Mouse (Mus musculus) MEL-GATA-1-ER (cell line): ENCODE data around the gene Ank3.

Experiments
- DNase-seq: peaks from one replicate; pipeline ENCODE4 v3.0.0-alpha.2; 2012; ENCODE audit warnings: low read depth; ENCODE audit errors: extremely low read depth

The Ank3 gene

DNA sequence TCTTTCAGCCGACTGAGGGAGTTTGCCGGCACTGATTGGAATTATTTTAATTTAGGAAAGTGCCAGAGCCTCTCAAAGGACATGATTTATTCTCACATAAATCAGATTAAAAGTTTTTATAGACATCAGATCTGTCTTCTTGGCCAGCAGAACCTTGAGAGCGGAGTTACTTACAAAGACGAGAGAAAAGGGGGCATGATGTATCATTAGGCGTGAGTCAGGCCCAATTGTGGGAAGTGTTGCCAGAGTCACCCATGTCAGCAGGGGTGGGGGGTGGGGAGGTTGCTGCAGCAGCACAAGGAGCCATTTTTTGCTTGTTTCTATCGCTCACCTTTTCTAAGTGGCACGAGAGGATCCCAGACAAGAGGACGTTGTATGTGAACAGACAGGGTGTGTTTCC lies 172.8 kb downstream of the Ank3 start:
- no peak for DNase-seq

DNA sequence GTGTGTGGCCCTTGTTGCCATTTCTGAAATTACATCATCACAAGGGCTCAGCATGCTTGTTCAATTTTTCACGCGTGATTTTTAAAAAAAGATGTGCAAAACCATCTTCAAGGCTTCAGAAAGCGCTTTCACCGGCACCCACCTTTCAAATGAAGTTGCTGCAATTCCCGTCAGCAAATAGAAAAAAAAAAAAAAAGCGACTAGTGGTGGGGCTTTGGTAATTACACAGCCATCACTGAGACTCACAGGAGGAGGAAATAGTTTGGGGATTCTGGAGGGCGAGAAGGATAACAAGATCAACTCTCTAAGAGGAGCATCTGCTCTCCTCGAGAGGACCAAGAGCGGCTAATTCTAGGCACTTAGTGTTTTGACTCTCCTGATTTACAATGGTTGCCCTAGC lies 173.4 kb downstream of the Ank3 start:
- DNase-seq = no peak

DNA sequence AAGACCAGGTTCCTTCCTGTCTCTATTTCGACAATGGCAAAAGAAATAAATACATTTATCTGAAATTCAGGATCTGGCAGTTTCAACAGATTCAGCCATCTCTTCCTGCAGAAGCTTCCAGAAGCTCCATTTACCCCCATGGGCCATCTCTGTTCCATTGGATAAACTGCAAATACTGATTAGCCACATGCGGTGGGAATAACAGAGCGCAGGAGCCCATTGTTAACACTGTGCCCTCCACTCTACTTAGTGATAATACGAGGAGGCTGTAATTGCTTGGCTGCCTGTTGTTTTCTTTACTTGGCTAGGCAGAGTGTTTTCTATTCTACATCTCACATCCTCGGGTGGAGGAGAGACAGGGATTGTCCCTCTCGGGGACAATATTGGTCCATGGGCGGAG lies 174.5 kb downstream of the Ank3 start:
- no peak for DNase-seq

DNA sequence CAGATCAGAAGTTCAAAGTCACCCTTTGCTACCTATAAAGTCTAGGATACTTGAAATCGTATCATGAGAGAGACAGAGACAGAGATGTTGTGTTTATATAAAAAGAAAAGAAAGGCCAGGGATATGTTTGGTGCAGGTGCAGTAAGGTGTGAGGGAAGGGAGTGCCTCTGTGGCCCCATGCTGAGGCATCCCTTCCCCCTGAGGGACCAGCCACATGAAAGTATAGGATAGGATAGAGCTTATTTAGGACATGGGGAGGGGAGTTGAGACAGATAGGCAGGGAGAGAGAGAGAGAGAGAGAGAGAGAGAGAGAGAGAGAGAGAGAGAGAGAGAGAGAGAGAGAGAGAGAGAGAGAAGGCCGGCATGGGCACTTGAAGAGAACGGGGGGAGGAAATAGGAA lies 175.2 kb downstream of the Ank3 start:
- DNase-seq = no peak

DNA sequence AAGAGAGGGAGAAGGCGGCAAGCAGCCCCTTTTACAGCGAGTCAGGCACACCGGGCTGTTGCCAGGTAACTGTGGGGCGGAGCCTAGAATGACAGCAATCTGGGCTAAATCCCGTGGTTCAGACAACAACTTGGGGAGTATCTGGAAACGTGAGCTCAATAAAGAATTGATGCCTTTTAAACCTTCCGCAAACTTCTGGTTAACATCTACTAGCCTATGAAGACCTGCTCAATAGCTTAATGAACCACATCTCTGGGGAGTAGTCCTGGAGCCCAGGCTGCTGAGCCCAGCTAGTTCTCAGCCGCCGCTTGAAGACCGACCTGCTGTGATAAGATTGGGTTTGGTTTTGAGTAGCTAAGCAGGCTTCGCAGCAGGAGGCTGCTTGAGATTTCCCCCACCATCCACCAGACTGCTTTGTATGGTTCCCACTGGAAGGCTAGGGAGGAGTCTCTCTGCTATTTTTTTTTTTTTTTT lies 175.7 kb downstream of the Ank3 start:
- no peak for DNase-seq

DNA sequence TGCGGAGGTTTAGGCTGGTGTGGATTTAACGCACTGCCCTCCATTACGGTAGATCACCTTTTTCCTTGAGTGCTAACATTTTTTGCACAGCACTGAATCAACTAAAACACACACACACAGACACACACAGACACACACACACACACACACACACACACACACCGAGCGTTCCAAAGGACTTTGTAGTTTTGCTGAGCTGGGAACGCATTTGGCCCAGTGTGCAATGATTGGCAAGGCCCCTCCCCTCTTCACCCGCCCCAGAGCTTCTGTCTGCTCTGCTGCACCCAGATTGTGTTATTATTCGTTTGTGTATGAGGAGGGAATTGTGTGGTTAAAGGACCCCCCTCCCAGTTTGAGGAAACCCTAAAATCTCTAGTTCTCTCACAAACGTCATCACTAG lies 176.3 kb downstream of the Ank3 start:
- no peak for DNase-seq

DNA sequence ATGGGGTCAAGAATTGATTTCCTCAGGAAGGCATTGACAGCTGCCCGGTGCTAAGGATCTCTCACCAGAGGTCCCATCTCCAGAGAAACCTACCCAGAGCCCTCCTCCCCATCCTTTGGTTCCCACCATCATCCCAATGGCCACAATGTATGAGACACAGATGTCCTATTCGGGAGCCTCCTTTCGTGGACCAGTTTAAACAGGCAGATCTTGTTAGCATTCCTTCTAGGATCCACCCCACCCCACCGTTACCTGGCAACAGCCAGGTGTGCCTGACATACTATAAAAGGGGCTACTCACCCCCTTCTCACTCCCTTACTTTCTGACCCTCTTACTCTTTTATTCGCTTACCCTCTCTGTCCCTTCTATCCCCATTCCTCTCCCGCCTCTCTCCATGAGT lies 176.9 kb downstream of the Ank3 start:
- no peak for DNase-seq

GRCm38 (mm10) chr10:69576264-69576663 lies 177.7 kb downstream of the Ank3 start:
- no peak for DNase-seq

DNA sequence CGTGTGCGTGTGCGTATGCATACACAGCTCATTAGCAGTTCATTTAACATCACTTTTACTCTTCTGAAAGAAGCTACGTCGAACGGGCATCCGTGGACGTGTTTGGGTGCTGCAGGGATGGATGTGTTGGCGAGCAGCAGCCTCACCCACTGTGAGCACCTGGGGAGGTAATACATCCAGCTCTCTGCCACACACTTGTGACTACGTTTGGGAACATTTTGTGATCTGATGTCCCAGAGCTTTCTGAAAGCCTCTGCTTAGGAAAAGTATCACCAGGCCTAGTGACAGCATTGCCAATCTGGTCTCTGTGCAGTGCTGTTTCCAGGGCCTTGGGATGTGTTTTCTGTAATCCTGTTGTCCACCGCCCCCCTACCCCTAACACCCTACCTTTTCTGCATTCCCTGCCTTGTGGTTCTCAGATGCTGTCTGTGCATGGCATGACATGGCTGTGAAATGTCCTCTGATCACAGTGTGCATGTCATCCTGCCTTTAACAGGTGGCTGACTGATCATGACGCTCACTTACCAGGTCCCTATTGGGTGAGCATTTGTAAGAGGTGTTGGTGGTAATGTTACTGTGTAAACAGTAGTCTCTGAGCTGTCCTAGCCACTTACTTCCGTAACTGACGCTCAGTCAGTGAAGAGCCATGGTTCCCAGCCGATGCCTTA lies 178.6 kb downstream of the Ank3 start:
- no peak for DNase-seq

- DNase-seq = no peak
Observed at GRCm38 (mm10) chr10:69577729-69578061, 179.1 kb downstream of the Ank3 start.

GRCm38 (mm10) chr10:69579585-69579984 lies 181.0 kb downstream of the Ank3 start:
- DNase-seq = no peak

- no peak for DNase-seq
Observed at GRCm38 (mm10) chr10:69581525-69581924, 183.0 kb downstream of the Ank3 start.

DNA sequence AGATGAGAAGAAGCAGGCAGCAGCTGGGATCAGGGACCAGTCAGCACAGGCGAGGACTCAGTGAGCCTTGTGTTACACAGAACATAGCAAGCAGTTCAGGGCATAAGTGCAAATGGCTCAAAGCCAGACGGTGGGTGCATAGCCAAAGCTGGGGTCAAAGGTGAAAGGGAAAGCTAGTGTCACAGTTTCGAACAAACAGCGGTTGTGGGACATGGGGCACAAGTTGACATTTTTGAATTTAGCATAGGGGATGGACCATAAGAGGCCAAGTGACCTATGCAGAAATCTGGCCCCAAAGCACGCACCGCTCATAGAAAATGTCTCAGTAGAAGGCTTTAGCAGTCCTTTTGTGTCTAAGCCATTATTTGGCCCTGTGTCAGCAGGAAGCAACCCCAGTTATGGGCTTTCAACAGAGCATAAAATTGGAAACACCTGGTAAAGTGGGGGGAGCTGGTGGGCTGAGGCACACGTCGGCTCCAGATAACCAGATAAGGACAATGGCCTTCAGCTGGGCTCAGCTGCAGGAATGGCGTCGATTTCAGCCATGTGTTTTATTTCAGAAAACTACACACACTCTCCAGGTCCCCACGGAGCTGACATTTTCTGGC lies 185.4 kb downstream of the Ank3 start:
- no peak for DNase-seq

DNA sequence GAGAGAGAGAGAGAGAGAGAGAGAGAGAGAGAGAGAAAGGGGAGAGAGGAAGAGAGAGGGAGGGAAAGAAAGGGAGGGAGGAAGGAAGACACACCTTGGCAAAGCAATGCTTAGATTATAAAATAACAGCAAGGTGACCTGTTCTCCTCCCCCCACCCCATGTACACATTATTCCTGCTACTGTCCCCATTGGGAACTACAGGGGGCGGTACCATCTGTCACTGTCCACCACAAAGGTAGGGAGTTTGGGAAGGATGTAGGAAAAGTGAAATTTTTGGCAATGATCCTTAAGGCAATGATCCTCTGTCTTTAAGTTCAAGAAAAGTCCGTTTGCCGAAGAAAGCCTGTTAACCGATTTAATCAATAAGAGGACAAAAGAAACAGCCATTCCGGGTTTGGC lies 186.0 kb downstream of the Ank3 start:
- DNase-seq = no peak

DNA sequence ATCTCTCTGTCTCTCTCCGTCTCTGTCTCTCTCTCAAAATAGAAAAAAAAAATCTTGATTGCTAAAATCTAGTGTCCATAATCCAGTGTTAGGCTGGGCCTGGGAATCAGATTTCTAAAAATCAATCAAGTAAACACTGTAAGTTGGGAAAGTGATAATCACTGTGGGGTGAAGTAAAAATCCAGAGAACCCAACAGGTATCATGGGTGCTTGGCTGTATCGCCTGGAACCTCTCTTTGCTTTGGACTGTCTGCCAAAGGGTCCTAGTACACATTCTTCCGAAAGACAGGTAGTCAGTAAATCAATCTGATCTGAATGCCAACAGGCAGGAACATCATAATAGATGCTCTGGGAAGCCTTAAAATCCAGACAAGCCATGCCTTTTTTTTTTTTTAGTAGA lies 186.7 kb downstream of the Ank3 start:
- no peak for DNase-seq

GRCm38 (mm10) chr10:69594186-69595131 lies 195.9 kb downstream of the Ank3 start:
- DNase-seq = no peak

DNA sequence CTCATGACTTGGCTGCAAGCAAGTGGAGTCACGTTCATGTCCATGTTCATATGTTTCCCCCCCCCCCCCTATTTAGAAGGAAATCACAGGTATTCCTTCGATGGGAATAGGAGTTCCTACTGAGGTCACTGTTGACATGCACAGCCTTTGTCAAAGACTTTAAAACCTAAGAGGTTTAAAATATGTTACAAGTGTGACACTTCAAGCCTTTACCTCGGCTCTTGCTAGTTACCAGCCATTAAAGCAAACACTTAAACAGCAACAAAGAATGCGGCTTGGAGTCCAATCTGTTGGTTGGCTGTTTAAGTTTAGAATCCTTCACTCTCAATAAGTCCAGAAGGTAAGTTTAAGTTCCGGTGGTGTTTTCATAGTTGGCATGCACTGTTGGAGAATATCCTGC lies 196.9 kb downstream of the Ank3 start:
- no peak for DNase-seq

DNA sequence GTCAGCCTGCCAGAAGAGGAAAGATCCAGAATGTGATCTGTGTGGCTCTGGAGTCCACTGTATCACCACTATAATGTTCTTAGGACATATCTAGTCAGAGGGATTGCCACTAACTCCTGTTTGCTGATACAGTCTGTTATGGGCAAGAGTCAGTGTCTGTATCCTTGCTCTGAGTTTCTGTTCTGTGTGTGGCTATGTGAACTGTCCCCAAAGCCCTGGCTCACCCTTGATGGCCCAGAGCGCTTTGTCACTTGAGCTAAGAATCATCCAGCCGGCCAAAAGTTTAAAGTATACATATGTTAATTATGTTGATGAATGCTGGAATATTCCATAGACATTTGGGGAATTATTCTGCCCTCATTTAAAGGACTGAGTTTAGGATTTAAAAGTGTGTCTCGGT lies 202.9 kb downstream of the Ank3 start:
- no peak for DNase-seq

DNA sequence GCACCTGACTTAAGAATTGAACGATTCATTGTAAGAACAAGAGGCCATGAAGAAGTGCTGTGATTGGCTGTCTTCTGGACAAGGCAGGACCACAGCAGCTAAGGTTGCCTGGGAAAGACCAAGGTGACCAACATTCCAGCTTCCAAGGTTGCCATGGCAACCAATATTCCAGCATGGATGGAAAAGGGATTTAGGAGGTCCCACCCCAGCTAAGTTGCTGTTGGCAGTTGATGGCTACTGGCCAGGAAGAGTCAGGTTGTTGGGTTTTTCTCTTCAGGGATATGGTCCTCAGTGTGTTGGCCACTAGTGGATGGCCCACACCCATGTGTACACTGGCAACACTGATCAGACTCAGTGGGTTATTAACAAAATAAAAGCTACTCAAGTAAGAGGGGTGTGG lies 204.1 kb downstream of the Ank3 start:
- DNase-seq = no peak

DNA sequence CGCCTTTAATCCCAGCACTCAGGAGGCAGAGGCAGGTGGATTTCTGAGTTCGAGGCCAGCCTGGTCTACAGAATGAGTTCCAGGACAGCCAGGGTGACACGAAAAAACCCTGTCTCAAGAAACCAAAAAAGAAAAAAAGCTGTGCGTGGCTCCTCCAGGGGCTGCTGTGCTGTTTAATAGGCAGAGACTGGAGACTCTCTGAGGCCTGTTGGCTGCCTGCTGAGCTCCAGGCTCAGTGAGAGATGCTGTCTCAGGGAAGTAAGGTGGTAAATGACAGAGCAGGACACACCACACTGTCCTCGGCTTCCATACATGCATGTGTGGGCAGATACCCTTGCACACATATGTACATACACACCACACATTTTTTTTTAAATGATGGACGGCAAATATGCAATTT lies 206.0 kb downstream of the Ank3 start:
- DNase-seq = no peak

DNA sequence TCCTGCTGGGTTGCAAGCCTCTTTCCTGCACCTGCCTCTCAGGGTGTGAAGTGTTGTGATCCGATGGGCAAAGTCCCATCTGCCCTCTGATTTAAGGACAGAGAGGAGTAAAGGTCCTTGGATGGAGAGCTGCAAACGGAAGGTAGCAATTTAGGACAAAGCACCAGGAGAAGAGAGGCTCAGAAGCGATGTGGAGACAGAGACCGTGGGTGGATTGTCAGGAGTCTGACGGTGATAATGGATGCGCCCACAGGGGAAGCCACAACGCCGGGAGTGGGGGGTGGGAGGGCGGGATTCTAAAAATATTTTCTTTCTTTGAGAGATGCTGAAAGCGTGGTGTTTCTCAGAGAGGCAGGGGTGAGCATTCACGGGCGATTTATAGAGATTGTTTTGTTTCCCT lies 206.6 kb downstream of the Ank3 start:
- DNase-seq = no peak

- DNase-seq = no peak
Observed at GRCm38 (mm10) chr10:69607611-69608119, 209.1 kb downstream of the Ank3 start.
